Mouse (Mus musculus) left cerebral cortex, postnatal 25 days (tissue): ENCODE measurements at regions not wholly inside any gene's neighbourhood (a gene's known extent, or its start where the extent isn't known, plus 50 kb on each side); places are given as distances from the start of the nearest gene placed in this dataset.
A peak's percentile ranks its signal among the peaks of the same experiment; 100 is the strongest.

Experiments used
- DNase-seq, 2 experiments: peaks; one replicate each; pipeline ENCODE4 v3.0.0; 2022; ENCODE audit warnings: low spot score in 2 of 2, mixed read lengths in 1 of 2
- intact Hi-C: fragments of 180-260 bp; cut with DNase I; formaldehyde crosslinking; loops from one replicate; pipeline ENCODE4 v1.15.1; 2025

- intact Hi-C loops, result no loop called here
- DNase-seq, result peak in 1 of 2 experiments; percentile 8
Observed at GRCm38 (mm10) chrX:165767672-165768265, 402.5 kb upstream of the Gemin8 start.
